Mouse (Mus musculus) cerebellum, adult 2 months (tissue): Measurements from ENCODE around the gene Tpd52l2.

Source experiments
- CTCF ChIP-seq: fragments of 200-500 bp; IDR thresholded peaks from 2 replicates; pipeline ENCODE4 v1.5.1; 2011; ENCODE audit warnings: low read depth, mild to moderate bottlenecking, control low read depth, low read length, moderate library complexity, borderline replicate concordance; ENCODE audit not compliant: insufficient read depth
- POLR2A ChIP-seq: fragments of 200-500 bp; IDR thresholded peaks from 2 replicates; pipeline ENCODE4 v1.6.1; 2011; ENCODE audit warnings: low read length, control low read depth, borderline replicate concordance; ENCODE audit not compliant: insufficient read depth

- TF ChIP-seq CTCF (no peak), POLR2A (no peak)
Measured at GRCm38 (mm10) chr2:181458411-181459152, 38.4 kb upstream of the Tpd52l2 start.
